Mouse (Mus musculus): ENCODE data around the gene Sh3bgrl2. TPM values are rescaled to one million over a fixed set of nuclear protein-coding genes. Genes with fewer than 3 reads are reported as not detected.

Sh3bgrl2 gene
- polyA plus RNA-seq, 2 experiments, result 3.5 to 9.7 TPM

- Histone ChIP-seq H3K9me3 (ENCODE audit: control insufficient read depth, low read length) (no peaks in the 10 kb centered on the region), H3K27ac (no peak overlapping the region), H3K27me3 (ENCODE audit: control insufficient read depth, insufficient read depth, low read length) (no peaks in the 10 kb centered on the region), H3K4me3 (ENCODE audit: insufficient read depth in 1 of 2, low read depth in 2 of 2, low read length in 2 of 2) (no peak overlapping the region), H3K4me1 (replicated peaks; ENCODE audit: control insufficient read depth in 2 of 2, insufficient read depth in 2 of 2, low read length in 1 of 2) (no peaks in the 10 kb centered on the region), H3K4me2 (ENCODE audit: low read depth) (no peak overlapping the region), H3K36me3 (replicated peaks; ENCODE audit: control insufficient read depth, insufficient read depth, low read depth) (no peaks in the 10 kb centered on the region), H3K9ac (replicated peaks) (no peak overlapping the region)
- TF ChIP-seq CTCF (IDR thresholded peaks at IDR 0.05; ENCODE audit: low read depth) (no peak), EP300 (IDR thresholded peaks at IDR 0.05; ENCODE audit: low read depth) (no peak)
- WGBS (ENCODE audit: insufficient replicate concordance), result 15% methylated on average over 8 of the region's 8 CpGs
- no peak for ATAC-seq (ENCODE audit: insufficient read depth)
- DNase-seq (ENCODE audit: low read depth in 3 of 3, low spot score in 3 of 3), result no peak
These were observed 109.0 kb downstream of the Sh3bgrl2 start for GRCm38 (mm10) chr9:83656960-83657651.

GRCm38 (mm10) chr9:83657652-83658002 lies 109.5 kb downstream of the Sh3bgrl2 start:
- DNase-seq (ENCODE audit: low read depth in 3 of 3, low spot score in 3 of 3) (no peak), ATAC-seq (ENCODE audit: insufficient read depth) (no peak)
- Histone ChIP-seq H3K36me3 (replicated peaks; ENCODE audit: control insufficient read depth, insufficient read depth, low read depth) (no peaks in the 10 kb centered on the region), H3K4me1 (replicated peaks; ENCODE audit: control insufficient read depth in 2 of 2, insufficient read depth in 2 of 2, low read length in 1 of 2) (no peaks in the 10 kb centered on the region), H3K27ac (no peak overlapping the region), H3K9ac (replicated peaks) (no peak overlapping the region), H3K4me3 (ENCODE audit: insufficient read depth in 1 of 2, low read depth in 2 of 2, low read length in 2 of 2) (no peak overlapping the region), H3K27me3 (ENCODE audit: control insufficient read depth, insufficient read depth, low read length) (no peaks in the 10 kb centered on the region), H3K4me2 (ENCODE audit: low read depth) (no peak overlapping the region), H3K9me3 (ENCODE audit: control insufficient read depth, low read length) (no peaks in the 10 kb centered on the region)
- WGBS (ENCODE audit: insufficient replicate concordance), result 41% methylated on average over 6 of the region's 6 CpGs
- no peak for TF ChIP-seq CTCF (IDR thresholded peaks at IDR 0.05; ENCODE audit: low read depth)
- TF ChIP-seq EP300 (IDR thresholded peaks at IDR 0.05; ENCODE audit: low read depth), result no peak

GRCm38 (mm10) chr9:83659081-83659480 lies 111.0 kb downstream of the Sh3bgrl2 start:
- no peak for ATAC-seq (ENCODE audit: insufficient read depth)
- no peak for TF ChIP-seq CTCF (IDR thresholded peaks at IDR 0.05; ENCODE audit: low read depth)
- no peak for TF ChIP-seq EP300 (IDR thresholded peaks at IDR 0.05; ENCODE audit: low read depth)
- 59% methylated on average over 2 of the region's 2 CpGs for WGBS (ENCODE audit: insufficient replicate concordance)

GRCm38 (mm10) chr9:83661811-83662210 lies 113.7 kb downstream of the Sh3bgrl2 start:
- TF ChIP-seq CTCF (IDR thresholded peaks at IDR 0.05; ENCODE audit: low read depth) (no peak), EP300 (IDR thresholded peaks at IDR 0.05; ENCODE audit: low read depth) (no peak)
- H3K9ac ChIP-seq (replicated peaks), result no peak overlapping the region
- H3K9me3 ChIP-seq (ENCODE audit: control insufficient read depth, low read length), result no peaks in the 10 kb centered on the region
- no peak overlapping the region for H3K4me2 ChIP-seq (ENCODE audit: low read depth)
- H3K4me3 ChIP-seq (ENCODE audit: insufficient read depth in 1 of 2, low read depth in 2 of 2, low read length in 2 of 2), result no peak overlapping the region
- no peak overlapping the region for H3K27ac ChIP-seq
- WGBS (ENCODE audit: insufficient replicate concordance), result 62% methylated on average over 5 of the region's 5 CpGs
- no peaks in the 10 kb centered on the region for H3K4me1 ChIP-seq (replicated peaks; ENCODE audit: control insufficient read depth in 2 of 2, insufficient read depth in 2 of 2, low read length in 1 of 2)
- no peak for ATAC-seq (ENCODE audit: insufficient read depth)
- no peaks in the 10 kb centered on the region for H3K27me3 ChIP-seq (ENCODE audit: control insufficient read depth, insufficient read depth, low read length)
- no peaks in the 10 kb centered on the region for H3K36me3 ChIP-seq (replicated peaks; ENCODE audit: control insufficient read depth, insufficient read depth, low read depth)
- DNase-seq (ENCODE audit: low read depth in 3 of 3, low spot score in 3 of 3), result no peak

More at GRCm38 (mm10) chr9:83659081-83659480, 111.0 kb downstream of the Sh3bgrl2 start:
- DNase-seq (ENCODE audit: low read depth in 3 of 3, low spot score in 3 of 3), result no peak
- H3K9me3 ChIP-seq (ENCODE audit: control insufficient read depth, low read length), result no peaks in the 10 kb centered on the region
- H3K27me3 ChIP-seq (ENCODE audit: control insufficient read depth, insufficient read depth, low read length), result no peaks in the 10 kb centered on the region
- no peaks in the 10 kb centered on the region for H3K4me1 ChIP-seq (replicated peaks; ENCODE audit: control insufficient read depth in 2 of 2, insufficient read depth in 2 of 2, low read length in 1 of 2)
- H3K4me3 ChIP-seq (ENCODE audit: insufficient read depth in 1 of 2, low read depth in 2 of 2, low read length in 2 of 2), result no peak overlapping the region
- no peaks in the 10 kb centered on the region for H3K36me3 ChIP-seq (replicated peaks; ENCODE audit: control insufficient read depth, insufficient read depth, low read depth)
- no peak overlapping the region for H3K4me2 ChIP-seq (ENCODE audit: low read depth)
- H3K27ac ChIP-seq, result no peak overlapping the region
- no peak overlapping the region for H3K9ac ChIP-seq (replicated peaks)

- no peak for TF ChIP-seq EP300 (IDR thresholded peaks at IDR 0.05; ENCODE audit: low read depth)
- TF ChIP-seq CTCF (IDR thresholded peaks at IDR 0.05; ENCODE audit: low read depth), result no peak
- Histone ChIP-seq H3K4me2 (ENCODE audit: low read depth) (peak overlapping the region; percentile 52), H3K27me3 (ENCODE audit: control insufficient read depth, insufficient read depth, low read length) (no peaks in the 10 kb centered on the region), H3K36me3 (replicated peaks; ENCODE audit: control insufficient read depth, insufficient read depth, low read depth) (no peaks in the 10 kb centered on the region), H3K4me3 (ENCODE audit: insufficient read depth in 1 of 2, low read depth in 2 of 2, low read length in 2 of 2) (peak overlapping the region in 1 of 2 experiments; percentile 7; a peak in 1 of 4 replicates), H3K4me1 (replicated peaks; ENCODE audit: control insufficient read depth in 2 of 2, insufficient read depth in 2 of 2, low read length in 1 of 2) (no peaks in the 10 kb centered on the region), H3K9me3 (ENCODE audit: control insufficient read depth, low read length) (no peaks in the 10 kb centered on the region), H3K27ac (no peak overlapping the region), H3K9ac (replicated peaks) (no peak overlapping the region)
- ATAC-seq (ENCODE audit: insufficient read depth), result no peak
- DNase-seq (ENCODE audit: low read depth in 3 of 3, low spot score in 3 of 3), result no peak
- 39% methylated on average over 24 of the region's 33 CpGs for WGBS (ENCODE audit: insufficient replicate concordance)
These were observed 116.1 kb downstream of the Sh3bgrl2 start for GRCm38 (mm10) chr9:83663981-83664897.
